In genomic region chr15:27785280-27786001, GRCm38 (mm10) we compare ENCODE assay signal across 8 mouse cellular contexts.
DNase-seq lines count a peak whose midpoint lies in the region; ATAC-seq lines count a peak whose summit lies in the region.

No protein-coding gene starts in this region.

- DNase-seq in adrenal gland, adult 2 months: peak; percentile 40
- no peak for DNase-seq in adrenal gland, adult 8-10 months
- peak; percentile 74 for DNase-seq in CD4-positive helper T cell, adult 2 months (ENCODE audit: low read depth, low spot score)
- no peak for DNase-seq in intestine, embryonic 14.5 days (ENCODE audit: low spot score)
- DNase-seq in urinary bladder, adult 18-20 months (ENCODE audit: low spot score in 2 of 2): no peak

- no peaks in the 10 kb centered on the region for H3K27me3 ChIP-seq in forebrain, embryonic 15.5 days
- no peaks in the 10 kb centered on the region for H3K27me3 ChIP-seq in intestine, embryonic 14.5 days (replicated peaks; ENCODE audit: control insufficient read depth, insufficient read depth, low read length)
- no peaks in the 10 kb centered on the region; the same call in 1 of the 2 replicates for H3K27me3 ChIP-seq in liver, embryonic 15.5 days

- H3K4me1 ChIP-seq in forebrain, embryonic 15.5 days: peaks cover 92% of the 10 kb centered on the region
- H3K4me1 ChIP-seq in intestine, embryonic 14.5 days (replicated peaks; ENCODE audit: control insufficient read depth, insufficient read depth, low read length): peaks cover 76% of the 10 kb centered on the region
- H3K4me1 ChIP-seq in liver, embryonic 15.5 days (replicated peaks): peaks cover 9% of the 10 kb centered on the region

- peak overlapping the region; percentile 12; the same call in 1 of the 2 replicates for H3K4me2 ChIP-seq in forebrain, embryonic 15.5 days (replicated peaks)
- H3K4me2 ChIP-seq in intestine, embryonic 14.5 days (ENCODE audit: low read length): peak overlapping the region; percentile 54
- H3K4me2 ChIP-seq in liver, embryonic 15.5 days: no peak overlapping the region

- H3K36me3 ChIP-seq in forebrain, embryonic 15.5 days: no peaks in the 10 kb centered on the region
- no peaks in the 10 kb centered on the region for H3K36me3 ChIP-seq in intestine, embryonic 14.5 days (ENCODE audit: control insufficient read depth, insufficient read depth, low read length)
- H3K36me3 ChIP-seq in liver, embryonic 15.5 days (replicated peaks): no peaks in the 10 kb centered on the region

- peak overlapping the region; percentile 50; the same call in 1 of the 2 replicates for H3K27ac ChIP-seq in forebrain, embryonic 15.5 days (replicated peaks)
- H3K27ac ChIP-seq in intestine, embryonic 14.5 days (ENCODE audit: low read depth): peak overlapping the region; percentile 75
- 0 out of 2 replicates have a peak overlapping the region, but pooled peaks have one; percentile 9 for H3K27ac ChIP-seq in liver, embryonic 15.5 days (replicated peaks)

- H3K4me3 ChIP-seq in forebrain, embryonic 15.5 days: no peak overlapping the region
- H3K4me3 ChIP-seq in intestine, embryonic 14.5 days (ENCODE audit: low read depth, low read length): no peak overlapping the region
- no peak overlapping the region for H3K4me3 ChIP-seq in liver, embryonic 15.5 days (replicated peaks)

- H3K9me3 ChIP-seq in forebrain, embryonic 15.5 days: no peaks in the 10 kb centered on the region
- no peaks in the 10 kb centered on the region for H3K9me3 ChIP-seq in intestine, embryonic 14.5 days (ENCODE audit: control insufficient read depth, low read length)
- H3K9me3 ChIP-seq in liver, embryonic 15.5 days (replicated peaks): no peaks in the 10 kb centered on the region

- WGBS in forebrain, embryonic 15.5 days: 39% methylated on average over 12 of the region's 12 CpGs
- WGBS in intestine, embryonic 14.5 days: 20% methylated on average over 12 of the region's 12 CpGs
- 29% methylated on average over 12 of the region's 12 CpGs for WGBS in liver, embryonic 15.5 days (ENCODE audit: insufficient replicate concordance)

- ATAC-seq in forebrain, embryonic 15.5 days (replicated peaks): 0 out of 2 replicates have a peak, but pooled peaks have one; percentile 26
- peak; percentile 71 for ATAC-seq in intestine, embryonic 14.5 days (replicated peaks; ENCODE audit: low FRiP score, low TSS enrichment, low read depth)
- peak; percentile 35; the same call in 1 of the 2 replicates for ATAC-seq in liver, embryonic 15.5 days (ENCODE audit: insufficient read depth)
- peak; percentile 51 for ATAC-seq in neutrophil, adult 5-6 weeks (ENCODE audit: extremely low read depth, insufficient number of reproducible peaks, low FRiP score, poor library complexity, severe bottlenecking)

- no peak overlapping the region for H3K9ac ChIP-seq in forebrain, embryonic 15.5 days (replicated peaks)
- H3K9ac ChIP-seq in intestine, embryonic 14.5 days (ENCODE audit: low read length): no peak overlapping the region
- H3K9ac ChIP-seq in liver, embryonic 15.5 days: no peak overlapping the region

Comparison
In these comparisons a context has a peak if more than half of its experiments do, and no peak if none do; other contexts are left out.
1. DNase-seq: peak in adrenal gland, adult 2 months (single experiment) and CD4-positive helper T cell, adult 2 months (single experiment); none in adrenal gland, adult 8-10 months (single experiment), intestine, embryonic 14.5 days (single experiment) and urinary bladder, adult 18-20 months (0 of 2).
2. H3K27ac ChIP-seq: peak in every context shown above with its lines; median percentile 75 in intestine, embryonic 14.5 days; 50 in forebrain, embryonic 15.5 days; 9 in liver, embryonic 15.5 days.
3. Peak in every context shown above with its lines, with median percentiles within 50 percentile points of each other: ATAC-seq.